Mouse (Mus musculus): ENCODE data around the gene Best1. TPM values are rescaled to one million over a fixed set of nuclear protein-coding genes. Genes with fewer than 3 reads are reported as not detected.

The Best1 gene
- 1.5 and 2.1 TPM in 2 replicates for polyA plus RNA-seq (2012; rRNA removed)

GRCm38 (mm10) chr19:10001206-10001969 is at the start of gene Best1, which contains the start of gene Rab3il1:
TSS of gene Best1 (minus strand) at chr19:10001633.
TSS of gene Rab3il1 (plus strand) at chr19:10001669.

DNA sequence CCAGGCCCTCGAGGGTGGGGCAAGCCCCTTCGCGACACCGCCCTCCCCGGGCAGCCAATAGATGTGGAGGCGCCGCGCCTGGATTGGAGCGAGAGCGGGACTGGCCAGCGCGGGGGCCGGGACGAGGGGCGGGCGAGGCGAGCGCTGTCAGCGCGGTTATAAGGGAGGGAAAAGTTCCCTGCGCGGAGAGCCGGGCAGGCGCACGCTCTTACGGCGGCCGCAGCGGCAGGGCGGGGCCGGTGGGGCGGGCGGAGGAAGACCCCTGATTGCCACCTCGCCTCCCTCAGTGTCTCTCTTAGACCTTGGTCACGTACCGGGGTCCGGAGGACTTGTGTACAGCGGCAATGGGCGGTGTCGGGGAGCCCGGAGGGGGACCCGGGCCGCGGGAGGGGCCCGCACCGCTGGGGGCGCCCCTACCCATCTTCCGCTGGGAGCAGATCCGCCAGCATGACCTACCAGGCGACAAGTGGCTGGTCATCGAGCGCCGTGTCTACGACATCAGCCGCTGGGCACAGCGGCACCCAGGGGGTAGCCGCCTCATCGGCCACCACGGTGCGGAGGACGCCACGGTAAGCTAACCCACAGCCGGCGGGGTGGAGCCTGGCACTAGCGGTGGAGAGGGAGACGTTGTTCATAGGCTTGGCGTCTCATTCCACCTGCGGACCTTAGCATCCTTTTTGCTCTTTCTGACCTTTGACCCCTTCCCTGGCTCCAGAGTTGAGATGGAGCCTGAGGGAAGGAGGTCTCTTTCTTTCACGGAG is 40.1 kb upstream of the Best1 start, which contains the start of gene Fads3:
Gene Fads3, plus strand, starts transcription at position 182 of the 761 bp plus-strand sequence.

GRCm38 (mm10) chr19:9980258-9980657 is 21.2 kb downstream of the Best1 start, which contains the start of gene Fth1:
TSS of gene Fth1 (plus strand) at chr19:9980598.

Other genes with a start within 250 kb of the Best1 start
- not detected in 2 replicates for gene Scgb2a2, start 154.1 kb downstream of the Best1 start, polyA plus RNA-seq (2012; rRNA removed)
- gene Incenp, start 102.1 kb downstream of the Best1 start, polyA plus RNA-seq (2012; rRNA removed): 15.4 and 17.4 TPM in 2 replicates
- gene Fth1, start 21.0 kb downstream of the Best1 start, polyA plus RNA-seq (2012; rRNA removed): 4,857 and 8,105 TPM in 2 replicates
- 32.2 and 35.6 TPM in 2 replicates for gene Rab3il1, start within 50 bp of the Best1 start, polyA plus RNA-seq (2012; rRNA removed)
- 88.2 and 106 TPM in 2 replicates for gene Fads3, start 39.9 kb upstream of the Best1 start, polyA plus RNA-seq (2012; rRNA removed)
- 233 and 251 TPM in 2 replicates for gene Fads2, start 100.1 kb upstream of the Best1 start, polyA plus RNA-seq (2012; rRNA removed)
- 63.3 and 95.1 TPM in 2 replicates for gene Fads1, start 181.3 kb upstream of the Best1 start, polyA plus RNA-seq (2012; rRNA removed)
- 97.0 and 107 TPM in 2 replicates for gene Tmem258, start 202.4 kb upstream of the Best1 start, polyA plus RNA-seq (2012; rRNA removed)
- gene Fen1, start 202.5 kb upstream of the Best1 start, polyA plus RNA-seq (2012; rRNA removed): 18.0 and 24.8 TPM in 2 replicates
- gene Myrf, start 239.1 kb upstream of the Best1 start, polyA plus RNA-seq (2012; rRNA removed): 31.1 and 31.6 TPM in 2 replicates

All from ovary, adult 2 months (tissue).